Mouse (Mus musculus): ENCODE results near the gene Sars. TPM values are rescaled to one million over a fixed set of nuclear protein-coding genes. Genes with fewer than 3 reads are reported as not detected.

The Sars gene
- polyA plus RNA-seq, 1 experiment from 2014 or later: 227 TPM

DNA sequence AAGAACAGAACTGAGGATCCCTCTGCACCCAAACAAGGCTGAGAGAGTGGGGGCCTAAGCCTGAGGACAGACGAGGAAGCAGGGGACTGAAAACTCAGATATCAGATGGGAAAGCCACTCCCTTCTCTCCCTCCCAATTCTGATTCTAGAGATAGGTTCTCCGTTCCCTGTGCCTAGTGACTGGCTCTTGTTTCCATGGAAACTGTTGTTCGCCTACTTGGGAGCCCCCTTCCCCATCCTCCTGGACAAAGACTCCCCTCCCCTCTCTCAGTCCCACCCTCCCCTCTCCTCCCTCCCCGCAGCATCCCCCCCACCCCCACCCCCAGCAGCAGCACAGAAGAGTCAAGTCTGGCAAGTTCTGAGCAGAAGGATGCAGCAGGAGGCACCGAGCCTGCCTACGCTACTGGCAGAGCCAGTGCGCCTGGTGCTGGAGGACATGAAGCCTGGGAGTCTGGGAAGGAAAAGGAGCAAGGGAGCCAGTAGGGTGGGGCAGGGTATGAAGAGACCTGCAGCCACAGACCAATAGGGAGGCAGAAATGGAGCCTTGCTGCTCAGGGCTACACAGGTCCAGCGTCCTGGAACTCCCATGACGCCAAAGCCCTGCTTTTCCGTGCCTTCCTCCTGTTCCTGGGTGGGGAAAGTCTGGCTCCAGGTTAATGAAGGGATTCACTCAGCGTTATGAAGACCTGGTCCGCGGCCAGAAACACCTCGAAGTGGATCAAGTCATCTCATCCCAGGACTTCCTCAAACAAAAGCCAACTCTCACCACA lies 39.3 kb downstream of the Sars start:
- Histone ChIP-seq H3K27me3 (replicated peaks; ENCODE audit: control insufficient read depth, insufficient read depth, low read length) (no peaks in the 10 kb centered on the region), H3K36me3 (ENCODE audit: control insufficient read depth, insufficient read depth, low read length) (peaks cover 83% of the 10 kb centered on the region), H3K9me3 (replicated peaks; ENCODE audit: control insufficient read depth, low read length) (no peaks in the 10 kb centered on the region), H3K4me3 (ENCODE audit: low read depth, low read length) (no peak overlapping the region), H3K4me2 (ENCODE audit: low read length) (peak overlapping the region; percentile 4; the same call in 1 of the 2 replicates), H3K9ac (ENCODE audit: low read length) (peak overlapping the region; percentile 43), H3K27ac (ENCODE audit: low read depth, low read length) (peak overlapping the region; percentile 52), H3K4me1 (ENCODE audit: control insufficient read depth, insufficient read depth, low read length) (peaks cover 28% of the 10 kb centered on the region)
- ATAC-seq: peak; percentile 42
- DNase-seq (ENCODE audit: low spot score): peak; percentile 83
- WGBS: 20% methylated on average over 14 of the region's 14 CpGs

DNA sequence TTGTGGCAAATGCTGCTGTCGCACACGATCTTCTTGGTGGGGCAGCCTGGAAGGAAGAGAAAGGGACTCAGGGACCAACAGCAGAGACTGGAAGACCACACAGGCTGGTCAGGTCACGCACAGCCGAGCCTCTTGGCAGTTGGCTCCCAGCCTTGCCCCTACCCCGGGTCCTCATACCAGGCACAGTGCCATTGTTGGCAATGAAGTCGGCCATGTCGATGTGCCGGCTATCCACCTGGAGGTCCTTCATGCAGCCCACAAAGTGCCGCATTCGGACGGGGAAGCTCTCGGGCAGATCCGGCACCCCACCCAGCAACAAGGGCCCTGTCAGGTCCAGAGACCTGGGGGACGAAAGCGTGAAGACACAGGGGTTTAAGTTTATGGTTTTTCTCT lies 42.5 kb downstream of the Sars start:
- Histone ChIP-seq H3K36me3 (ENCODE audit: control insufficient read depth, insufficient read depth, low read length) (peaks cover 95% of the 10 kb centered on the region), H3K4me3 (ENCODE audit: low read depth, low read length) (no peak overlapping the region), H3K9me3 (replicated peaks; ENCODE audit: control insufficient read depth, low read length) (no peaks in the 10 kb centered on the region), H3K9ac (ENCODE audit: low read length) (no peak overlapping the region), H3K4me1 (ENCODE audit: control insufficient read depth, insufficient read depth, low read length) (peaks cover 13% of the 10 kb centered on the region), H3K27me3 (replicated peaks; ENCODE audit: control insufficient read depth, insufficient read depth, low read length) (no peaks in the 10 kb centered on the region), H3K27ac (ENCODE audit: low read depth, low read length) (peak overlapping the region; percentile 66; the same call in 1 of the 2 replicates), H3K4me2 (ENCODE audit: low read length) (no peak overlapping the region)
- no peak for ATAC-seq
- WGBS: 78% methylated on average over 15 of the region's 15 CpGs
- DNase-seq (ENCODE audit: low spot score): no peak

DNA sequence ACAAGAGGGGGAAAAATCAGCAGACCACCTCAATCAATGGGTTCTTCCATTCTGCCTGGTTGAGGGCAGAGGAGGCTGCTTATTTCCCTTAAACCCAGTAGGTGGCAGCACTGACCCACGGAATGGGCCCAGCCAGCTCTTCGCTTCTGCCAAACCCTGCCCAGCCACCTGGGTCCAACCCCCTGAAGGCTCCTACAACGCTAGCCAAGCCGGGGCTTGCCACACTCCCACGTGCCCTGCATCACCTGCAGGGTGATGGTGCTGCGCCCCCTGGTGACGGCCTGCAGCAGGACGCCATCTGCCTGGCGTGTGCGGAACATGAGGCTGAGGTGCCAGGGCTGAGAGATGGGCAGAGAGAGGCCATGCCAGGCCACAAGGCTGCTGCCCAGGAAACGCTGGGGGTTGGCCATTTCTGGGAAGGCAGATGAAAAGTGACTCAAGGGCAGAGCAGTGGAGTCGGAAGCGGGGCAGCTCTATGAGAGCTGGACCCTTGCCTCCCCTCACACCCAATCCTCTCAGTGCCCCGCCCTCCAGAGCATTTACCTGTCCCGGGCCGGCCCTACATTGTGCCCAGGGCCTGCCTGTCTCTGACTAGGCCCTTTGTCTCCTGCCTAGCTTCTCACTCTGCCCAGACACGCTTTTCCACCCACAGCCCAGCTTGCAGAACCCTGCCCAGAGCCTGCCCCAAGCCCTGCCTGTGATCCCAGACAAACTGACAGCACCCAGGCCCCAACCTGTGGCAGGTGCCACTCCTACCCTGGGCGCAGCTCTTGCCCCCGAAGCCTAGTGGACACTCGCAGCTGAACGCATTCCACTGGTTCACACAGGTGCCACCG lies 43.1 kb downstream of the Sars start:
- H3K4me2 ChIP-seq (ENCODE audit: low read length): 0 out of 2 replicates have a peak overlapping the region, but pooled peaks have one; percentile 12
- peaks cover 13% of the 10 kb centered on the region for H3K4me1 ChIP-seq (ENCODE audit: control insufficient read depth, insufficient read depth, low read length)
- H3K27ac ChIP-seq (ENCODE audit: low read depth, low read length): peak overlapping the region; percentile 66
- H3K4me3 ChIP-seq (ENCODE audit: low read depth, low read length): no peak overlapping the region
- peak overlapping the region; percentile 32; the same call in 1 of the 2 replicates for H3K9ac ChIP-seq (ENCODE audit: low read length)
- peak; percentile 96 for DNase-seq (ENCODE audit: low spot score)
- H3K9me3 ChIP-seq (replicated peaks; ENCODE audit: control insufficient read depth, low read length): no peaks in the 10 kb centered on the region
- no peaks in the 10 kb centered on the region for H3K27me3 ChIP-seq (replicated peaks; ENCODE audit: control insufficient read depth, insufficient read depth, low read length)
- peak; percentile 91 for ATAC-seq
- H3K36me3 ChIP-seq (ENCODE audit: control insufficient read depth, insufficient read depth, low read length): peaks cover 97% of the 10 kb centered on the region
- whole genome bisulfite sequencing: 37% methylated on average over 22 of the region's 22 CpGs

DNA sequence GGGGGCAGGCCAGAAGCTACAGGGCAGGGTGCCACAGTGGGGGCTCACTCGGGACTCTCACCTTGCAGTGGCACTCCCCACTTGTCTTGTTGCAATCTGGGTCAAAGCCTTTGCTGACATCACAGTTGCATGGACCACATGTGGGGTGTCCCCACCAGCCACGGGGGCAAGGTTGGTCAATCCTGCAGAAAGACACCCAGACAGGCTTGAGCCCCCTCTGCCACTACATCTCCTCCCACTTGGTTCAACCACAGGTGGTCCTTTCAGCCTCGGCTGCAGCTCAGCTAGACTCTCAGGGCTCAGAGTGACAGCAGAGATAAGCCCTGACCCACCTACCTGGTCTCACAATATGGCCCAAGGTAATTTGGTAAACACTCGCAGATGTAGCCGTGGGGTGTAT lies 44.6 kb downstream of the Sars start:
- H3K9ac ChIP-seq (ENCODE audit: low read length): no peak overlapping the region
- H3K27ac ChIP-seq (ENCODE audit: low read depth, low read length): no peak overlapping the region
- peaks cover 100% of the 10 kb centered on the region for H3K36me3 ChIP-seq (ENCODE audit: control insufficient read depth, insufficient read depth, low read length)
- H3K4me3 ChIP-seq (ENCODE audit: low read depth, low read length): no peak overlapping the region
- H3K27me3 ChIP-seq (replicated peaks; ENCODE audit: control insufficient read depth, insufficient read depth, low read length): no peaks in the 10 kb centered on the region
- DNase-seq (ENCODE audit: low spot score) (no peak), ATAC-seq (no peak)
- no peaks in the 10 kb centered on the region for H3K9me3 ChIP-seq (replicated peaks; ENCODE audit: control insufficient read depth, low read length)
- WGBS: 92% methylated on average over 5 of the region's 5 CpGs
- no peak overlapping the region for H3K4me2 ChIP-seq (ENCODE audit: low read length)
- peaks cover 6% of the 10 kb centered on the region for H3K4me1 ChIP-seq (ENCODE audit: control insufficient read depth, insufficient read depth, low read length)

DNA sequence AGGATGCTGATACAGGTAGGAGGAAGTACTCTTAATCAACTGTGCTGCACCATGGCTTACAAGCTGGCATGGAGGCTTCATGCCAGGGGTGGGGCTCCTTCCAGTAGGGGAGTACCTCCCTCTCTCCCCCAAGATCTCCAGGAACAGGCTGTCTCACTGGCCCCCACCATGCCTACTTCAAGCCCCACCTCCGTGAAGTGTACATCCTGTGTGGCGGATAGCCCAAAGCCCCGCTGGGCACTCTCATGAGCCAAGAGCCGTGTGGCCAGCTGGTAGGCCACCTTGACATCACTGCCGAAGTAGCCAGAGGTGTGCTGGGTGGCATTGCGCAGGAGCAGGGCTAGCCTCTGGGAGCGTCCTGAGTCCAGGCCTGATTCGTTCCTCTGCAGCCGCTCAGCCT lies 46.7 kb downstream of the Sars start:
- Histone ChIP-seq H3K9me3 (replicated peaks; ENCODE audit: control insufficient read depth, low read length) (no peaks in the 10 kb centered on the region), H3K27ac (ENCODE audit: low read depth, low read length) (no peak overlapping the region), H3K4me1 (ENCODE audit: control insufficient read depth, insufficient read depth, low read length) (peaks cover 2% of the 10 kb centered on the region; the same call in 1 of the 2 replicates), H3K36me3 (ENCODE audit: control insufficient read depth, insufficient read depth, low read length) (peaks cover 100% of the 10 kb centered on the region), H3K27me3 (replicated peaks; ENCODE audit: control insufficient read depth, insufficient read depth, low read length) (no peaks in the 10 kb centered on the region), H3K9ac (ENCODE audit: low read length) (no peak overlapping the region), H3K4me2 (ENCODE audit: low read length) (no peak overlapping the region), H3K4me3 (ENCODE audit: low read depth, low read length) (no peak overlapping the region)
- no peak for DNase-seq (ENCODE audit: low spot score)
- ATAC-seq: no peak
- 93% methylated on average over 9 of the region's 9 CpGs for WGBS

DNA sequence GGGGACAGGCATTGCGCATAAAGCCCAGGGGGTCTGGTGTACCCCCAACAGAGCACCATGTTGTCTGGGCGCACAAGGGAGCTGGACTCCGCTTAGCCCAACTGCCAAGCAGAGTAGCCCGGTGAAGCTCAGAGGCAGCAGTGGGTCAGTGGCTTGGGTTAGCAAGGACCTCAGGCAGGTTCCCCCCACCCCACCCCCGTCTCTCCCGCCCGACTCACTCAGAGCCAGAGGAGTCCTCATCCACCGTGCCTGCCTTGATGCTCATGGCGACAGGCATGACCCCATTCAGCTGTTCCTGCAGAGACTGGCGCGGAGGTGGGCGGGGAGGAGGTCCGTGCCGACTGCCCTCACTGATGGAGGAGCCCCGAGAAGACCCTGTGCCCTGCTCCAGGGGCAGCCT lies 52.2 kb downstream of the Sars start:
- peaks cover 63% of the 10 kb centered on the region for H3K36me3 ChIP-seq (ENCODE audit: control insufficient read depth, insufficient read depth, low read length)
- H3K27me3 ChIP-seq (replicated peaks; ENCODE audit: control insufficient read depth, insufficient read depth, low read length): no peaks in the 10 kb centered on the region
- no peak for ATAC-seq
- no peaks in the 10 kb centered on the region for H3K9me3 ChIP-seq (replicated peaks; ENCODE audit: control insufficient read depth, low read length)
- H3K4me2 ChIP-seq (ENCODE audit: low read length): no peak overlapping the region
- no peak overlapping the region for H3K4me3 ChIP-seq (ENCODE audit: low read depth, low read length)
- no peak overlapping the region for H3K9ac ChIP-seq (ENCODE audit: low read length)
- no peaks in the 10 kb centered on the region for H3K4me1 ChIP-seq (ENCODE audit: control insufficient read depth, insufficient read depth, low read length)
- 45% methylated on average over 15 of the region's 15 CpGs for WGBS
- no peak overlapping the region for H3K27ac ChIP-seq (ENCODE audit: low read depth, low read length)
- DNase-seq (ENCODE audit: low spot score): no peak

DNA sequence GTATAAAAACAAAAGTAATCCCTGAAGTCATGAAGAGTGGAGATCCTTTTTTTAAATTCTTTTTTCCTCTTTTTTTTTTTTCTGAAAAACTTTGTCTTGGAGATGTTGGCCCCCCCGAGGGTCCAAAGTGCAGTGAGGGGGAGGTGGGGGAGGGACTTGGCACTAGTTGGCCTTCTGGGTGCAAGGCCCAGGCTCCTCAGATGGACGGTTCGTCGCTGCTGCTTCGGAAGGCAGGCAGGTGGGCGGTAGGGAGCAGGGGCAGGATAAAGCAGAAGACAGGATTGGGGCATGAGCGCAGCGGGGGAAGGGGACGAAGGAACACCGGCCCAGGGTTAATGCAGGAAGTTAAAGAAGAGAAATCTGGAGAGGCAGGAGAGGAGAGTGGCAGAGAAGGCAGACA lies 52.7 kb downstream of the Sars start:
- no peak for ATAC-seq
- Histone ChIP-seq H3K4me3 (ENCODE audit: low read depth, low read length) (no peak overlapping the region), H3K4me2 (ENCODE audit: low read length) (no peak overlapping the region), H3K9me3 (replicated peaks; ENCODE audit: control insufficient read depth, low read length) (no peaks in the 10 kb centered on the region), H3K36me3 (ENCODE audit: control insufficient read depth, insufficient read depth, low read length) (peaks cover 59% of the 10 kb centered on the region), H3K27ac (ENCODE audit: low read depth, low read length) (no peak overlapping the region), H3K9ac (ENCODE audit: low read length) (no peak overlapping the region), H3K27me3 (replicated peaks; ENCODE audit: control insufficient read depth, insufficient read depth, low read length) (no peaks in the 10 kb centered on the region), H3K4me1 (ENCODE audit: control insufficient read depth, insufficient read depth, low read length) (no peaks in the 10 kb centered on the region)
- WGBS: 15% methylated on average over 10 of the region's 10 CpGs
- DNase-seq (ENCODE audit: low spot score): no peak

DNA sequence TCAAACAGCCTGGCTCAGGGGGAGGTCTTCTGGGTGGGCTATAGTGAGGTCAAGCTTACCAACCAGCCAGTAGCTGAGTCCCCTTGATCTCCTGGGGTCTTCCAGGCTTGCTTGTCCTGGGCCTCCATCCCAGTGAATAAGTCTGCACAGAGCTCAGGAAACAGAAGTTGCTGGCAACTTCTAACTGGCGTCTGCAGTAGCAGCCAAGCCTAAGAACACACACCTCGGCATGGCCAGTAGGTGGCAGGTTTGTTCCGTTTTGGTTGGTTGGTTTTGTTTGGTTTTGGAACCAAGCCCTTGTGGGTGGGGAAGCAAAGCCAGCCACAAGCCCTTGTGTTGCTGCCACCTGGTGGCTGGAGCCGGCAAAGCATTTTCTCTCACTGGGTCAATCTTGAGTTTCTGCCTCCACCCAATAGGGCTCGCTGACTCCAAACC lies 55.9 kb downstream of the Sars start:
- Histone ChIP-seq H3K4me3 (ENCODE audit: low read depth, low read length) (no peak overlapping the region), H3K36me3 (ENCODE audit: control insufficient read depth, insufficient read depth, low read length) (peaks cover 34% of the 10 kb centered on the region), H3K4me2 (ENCODE audit: low read length) (no peak overlapping the region), H3K9me3 (replicated peaks; ENCODE audit: control insufficient read depth, low read length) (no peaks in the 10 kb centered on the region), H3K27ac (ENCODE audit: low read depth, low read length) (peak overlapping the region; percentile 36; the same call in 1 of the 2 replicates), H3K4me1 (ENCODE audit: control insufficient read depth, insufficient read depth, low read length) (peaks cover 11% of the 10 kb centered on the region), H3K27me3 (replicated peaks; ENCODE audit: control insufficient read depth, insufficient read depth, low read length) (no peaks in the 10 kb centered on the region), H3K9ac (ENCODE audit: low read length) (no peak overlapping the region)
- DNase-seq (ENCODE audit: low spot score) (peak; percentile 98), ATAC-seq (peak; percentile 86)
- under 1% methylated on average over 5 of the region's 5 CpGs for WGBS

All from forebrain, embryonic 14.5 days (tissue).